Mouse (Mus musculus): Measurements from ENCODE around the gene Kctd19. TPM values are rescaled to one million over a fixed set of nuclear protein-coding genes. Genes with fewer than 3 reads are reported as not detected.

Kctd19 gene
- total RNA-seq, 2 experiments from 2014 or later = 0.21 TPM; not detected in 1

- DNase-seq = no peak
- intact Hi-C loops (cut with DNase I; ENCODE audit: low total_unique reads) = no loop called here
Measured at GRCm38 (mm10) chr8:105431743-105432515, 18.6 kb upstream of the Kctd19 start.

GRCm38 (mm10) chr8:105426878-105427277 lies 13.6 kb upstream of the Kctd19 start:
- intact Hi-C loops (cut with DNase I; ENCODE audit: low total_unique reads) = no loop called here
- DNase-seq = no peak

GRCm38 (mm10) chr8:105422006-105422405 lies 8.7 kb upstream of the Kctd19 start:
- DNase-seq = no peak
- intact Hi-C loops (cut with DNase I; ENCODE audit: low total_unique reads) = no loop called here

- intact Hi-C loops (cut with DNase I; ENCODE audit: low total_unique reads) = no loop called here
- DNase-seq = no peak
Measured at GRCm38 (mm10) chr8:105419800-105420199, 6.5 kb upstream of the Kctd19 start.

GRCm38 (mm10) chr8:105418992-105419391 lies 5.7 kb upstream of the Kctd19 start:
- DNase-seq = no peak
- intact Hi-C loops (cut with DNase I; ENCODE audit: low total_unique reads) = no loop called here

GRCm38 (mm10) chr8:105409947-105410346 lies 3.4 kb downstream of the Kctd19 start:
- intact Hi-C loops (cut with DNase I; ENCODE audit: low total_unique reads) = loop anchor here (5.0 to 10.0 kb wide), 2 partner anchors 38 to 45 kb away; partner anchors contain the start of gene Plekhg4
- DNase-seq = no peak

- DNase-seq = no peak
- intact Hi-C loops (cut with DNase I; ENCODE audit: low total_unique reads) = loop anchor here (5.0 to 10.0 kb wide), 2 partner anchors 36 to 46 kb away; partner anchors contain the start of gene Plekhg4
Measured at GRCm38 (mm10) chr8:105408331-105408730, 5.0 kb downstream of the Kctd19 start.

- intact Hi-C loops (cut with DNase I; ENCODE audit: low total_unique reads) = loop anchor here (5.0 to 10.0 kb wide), 2 partner anchors 34 to 48 kb away; partner anchors contain the start of gene Plekhg4
- no peak for DNase-seq
Measured at GRCm38 (mm10) chr8:105406416-105406815, 6.9 kb downstream of the Kctd19 start.

GRCm38 (mm10) chr8:105404496-105404895 lies 8.8 kb downstream of the Kctd19 start:
- no peak for DNase-seq
- intact Hi-C loops (cut with DNase I; ENCODE audit: low total_unique reads) = loop anchor here (10.0 kb wide), 1 partner anchor 50 kb away; no protein-coding TSS in a partner anchor

- no peak for DNase-seq
- intact Hi-C loops (cut with DNase I; ENCODE audit: low total_unique reads) = loop anchor here (10.0 kb wide), 1 partner anchor 51 kb away; no protein-coding TSS in a partner anchor
Measured at GRCm38 (mm10) chr8:105403467-105403866, 9.8 kb downstream of the Kctd19 start.

GRCm38 (mm10) chr8:105400016-105400415 lies 13.3 kb downstream of the Kctd19 start:
- intact Hi-C loops (cut with DNase I; ENCODE audit: low total_unique reads) = loop anchor here (10.0 kb wide), 1 partner anchor 55 kb away; no protein-coding TSS in a partner anchor
- DNase-seq = no peak

GRCm38 (mm10) chr8:105397747-105398146 lies 15.6 kb downstream of the Kctd19 start:
- intact Hi-C loops (cut with DNase I; ENCODE audit: low total_unique reads) = loop anchor here (5.0 kb wide), 1 partner anchor 35 kb away; no protein-coding TSS in a partner anchor
- DNase-seq = peak; percentile 48

GRCm38 (mm10) chr8:105393915-105394314 lies 19.4 kb downstream of the Kctd19 start:
- intact Hi-C loops (cut with DNase I; ENCODE audit: low total_unique reads) = no loop called here
- no peak for DNase-seq

GRCm38 (mm10) chr8:105393089-105393787 lies 20.1 kb downstream of the Kctd19 start:
- peak; percentile 42 for DNase-seq
- intact Hi-C loops (cut with DNase I; ENCODE audit: low total_unique reads) = no loop called here

- intact Hi-C loops (cut with DNase I; ENCODE audit: low total_unique reads) = no loop called here
- DNase-seq = no peak
Measured at GRCm38 (mm10) chr8:105389096-105389495, 24.2 kb downstream of the Kctd19 start.

- DNase-seq = peak; percentile 3
- intact Hi-C loops (cut with DNase I; ENCODE audit: low total_unique reads) = no loop called here
Measured at GRCm38 (mm10) chr8:105387151-105387550, 26.2 kb downstream of the Kctd19 start.

- intact Hi-C loops (cut with DNase I; ENCODE audit: low total_unique reads) = no loop called here
- no peak for DNase-seq
Measured at GRCm38 (mm10) chr8:105384070-105384469, 29.2 kb downstream of the Kctd19 start.

- intact Hi-C loops (cut with DNase I; ENCODE audit: low total_unique reads) = no loop called here
- no peak for DNase-seq
Measured at GRCm38 (mm10) chr8:105380308-105380707, 33.0 kb downstream of the Kctd19 start.

GRCm38 (mm10) chr8:105378673-105379072 lies 34.6 kb downstream of the Kctd19 start:
- peak; percentile 41 for DNase-seq
- intact Hi-C loops (cut with DNase I; ENCODE audit: low total_unique reads) = no loop called here

- intact Hi-C loops (cut with DNase I; ENCODE audit: low total_unique reads) = loop anchor here (5.0 kb wide), 1 partner anchor 33 kb away; no protein-coding TSS in a partner anchor
- DNase-seq = no peak
Measured at GRCm38 (mm10) chr8:105374513-105374966, 38.8 kb downstream of the Kctd19 start.
